Mouse (Mus musculus): ENCODE measurements around the gene Tgif2lx1. TPM values are rescaled to one million over a fixed set of nuclear protein-coding genes. Genes with fewer than 3 reads are reported as not detected.
"Not testable (repeated sequence)": the region's sequence is repeated elsewhere in the genome, so short reads cannot be mapped to it uniquely, and the experiment has no call there.

Tgif2lx1 gene
- polyA plus RNA-seq (2014; fragmentation: Nextera tagmentation; extraction: Ambion mirVana), result not detected in 2 replicates

GRCm38 (mm10) chrX:118480637-118481036 lies at the start of gene Tgif2lx1:
TSS of gene Tgif2lx1 (minus strand) at chrX:118480737.
- H3K27me3 ChIP-seq (ENCODE audit: control insufficient read depth, insufficient read depth, low read length); H3K4me3 ChIP-seq (replicated peaks; ENCODE audit: low read depth, low read length); H3K9me3 ChIP-seq (ENCODE audit: control insufficient read depth, low read length); DNase-seq; H3K9ac ChIP-seq (replicated peaks; ENCODE audit: low read length); H3K4me2 ChIP-seq (ENCODE audit: low read length); H3K4me1 ChIP-seq (ENCODE audit: control insufficient read depth, insufficient read depth, low read length); ATAC-seq (ENCODE audit: low FRiP score, low TSS enrichment); H3K27ac ChIP-seq (replicated peaks; ENCODE audit: low read depth, low read length); H3K36me3 ChIP-seq (ENCODE audit: control insufficient read depth, insufficient read depth, low read length): not testable (repeated sequence)
- no CpG with 5 or more reads among the region's 5 CpGs for WGBS

Other genes starting within 250 kb of the Tgif2lx1 start
- gene Tgif2lx2, start 53.5 kb downstream of the Tgif2lx1 start, polyA plus RNA-seq (2014; fragmentation: Nextera tagmentation; extraction: Ambion mirVana), result not detected in 2 replicates